Mouse (Mus musculus) hindbrain, embryonic 11.5 days (tissue): ENCODE measurements around the gene Phb. TPM values are rescaled to one million over a fixed set of nuclear protein-coding genes. Genes with fewer than 3 reads are reported as not detected.
"Not testable (repeated sequence)": the region's sequence is repeated elsewhere in the genome, so short reads cannot be mapped to it uniquely, and the experiment has no call there.

Experiments used
- ATAC-seq: fragments of 200-750 bp; cut with Nextera tagmentation; 2 replicates; pipeline ENCODE4 v1.8.0; 2017; ENCODE audit warnings: mild to moderate bottlenecking, moderate TSS enrichment, moderate library complexity; ENCODE audit not compliant: low FRiP score
- DNase-seq: peaks from one replicate; pipeline ENCODE4 v3.0.0-alpha.2; 2015; ENCODE audit warnings: low spot score
- H3K27ac ChIP-seq: fragments of 300-500 bp; sonication (generic); 2 replicates; pipeline ENCODE4 v1.5.1; 2014; ENCODE audit warnings: mild to moderate bottlenecking, low read depth, low read length
- H3K27me3 ChIP-seq: fragments of 300-500 bp; sonication (generic); 2 replicates; pipeline ENCODE4 v1.6.1; 2014; ENCODE audit warnings: mild to moderate bottlenecking, low read length, moderate library complexity, mixed read lengths; ENCODE audit not compliant: control insufficient read depth, insufficient read depth
- H3K36me3 ChIP-seq: fragments of 300-500 bp; sonication (generic); 2 replicates; pipeline ENCODE4 v1.6.1; 2014; ENCODE audit warnings: mild to moderate bottlenecking, low read length, moderate library complexity, mixed read lengths; ENCODE audit not compliant: control insufficient read depth, insufficient read depth
- H3K4me1 ChIP-seq: fragments of 300-500 bp; sonication (generic); replicated peaks from 2 replicates; pipeline ENCODE4 v1.6.1; 2014; ENCODE audit warnings: low read length, mixed read lengths; ENCODE audit not compliant: control insufficient read depth, insufficient read depth
- H3K4me2 ChIP-seq: fragments of 300-500 bp; sonication (generic); replicated peaks from 2 replicates; pipeline ENCODE4 v1.6.1; 2014; ENCODE audit warnings: mild to moderate bottlenecking, low read depth, low read length
- H3K4me3 ChIP-seq: fragments of 300-500 bp; sonication (generic); 2 replicates; pipeline ENCODE4 v1.5.1; 2014; ENCODE audit warnings: low read depth, low read length
- H3K9ac ChIP-seq: fragments of 300-500 bp; sonication (generic); 2 replicates; pipeline ENCODE4 v1.6.1; 2014; ENCODE audit warnings: low read depth, low read length
- H3K9me3 ChIP-seq: fragments of 300-500 bp; sonication (generic); 2 replicates; pipeline ENCODE4 v1.6.1; 2016; ENCODE audit warnings: low read length; ENCODE audit not compliant: control insufficient read depth
- WGBS: fragments of 180-500 bp; shearing (Covaris S2); extraction: QIAGEN DNeasy Blood & Tissue Kit; methylation state at CpG from one replicate; pipeline ENCODE4 v1.1.7; 2014; 5-methylcytosine and 5-hydroxymethylcytosine counted together
- polyA plus RNA-seq: library from polyadenylated mRNA; unstranded; fragments of >200 nt; fragmentation: Nextera tagmentation; extraction: Ambion mirVana; gene quantifications from 2 replicates; pipeline ENCODE4 v1.2.1, GENCODE M21; 2014

Gene Phb
- polyA plus RNA-seq, 1 experiment from 2014 or later, result 176 TPM

DNA sequence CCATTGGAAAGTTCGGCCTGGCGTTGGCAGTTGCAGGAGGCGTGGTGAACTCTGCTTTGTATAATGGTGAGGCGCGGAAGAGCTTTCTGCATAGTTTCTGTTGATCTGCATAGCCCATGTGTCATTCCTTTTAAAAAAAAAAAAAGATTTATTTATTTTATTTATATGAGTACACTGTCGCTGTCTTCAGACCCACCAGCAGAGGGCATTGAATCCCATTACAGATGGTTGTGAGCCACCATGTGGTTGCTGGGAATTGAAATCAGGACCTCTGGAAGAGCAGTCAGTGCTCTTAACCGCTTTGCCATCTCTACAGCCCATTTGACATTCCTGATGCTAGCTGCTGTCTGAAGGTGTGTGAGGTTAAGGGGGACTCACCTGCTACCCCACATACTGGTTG, 1.3 kb downstream of the Phb start:
- H3K4me1 ChIP-seq, H3K9me3 ChIP-seq, H3K36me3 ChIP-seq, ATAC-seq, H3K27ac ChIP-seq, H3K27me3 ChIP-seq, H3K9ac ChIP-seq, DNase-seq, H3K4me2 ChIP-seq, H3K4me3 ChIP-seq: not testable (repeated sequence)
- 92% methylated on average over 7 of the region's 7 CpGs for WGBS

DNA sequence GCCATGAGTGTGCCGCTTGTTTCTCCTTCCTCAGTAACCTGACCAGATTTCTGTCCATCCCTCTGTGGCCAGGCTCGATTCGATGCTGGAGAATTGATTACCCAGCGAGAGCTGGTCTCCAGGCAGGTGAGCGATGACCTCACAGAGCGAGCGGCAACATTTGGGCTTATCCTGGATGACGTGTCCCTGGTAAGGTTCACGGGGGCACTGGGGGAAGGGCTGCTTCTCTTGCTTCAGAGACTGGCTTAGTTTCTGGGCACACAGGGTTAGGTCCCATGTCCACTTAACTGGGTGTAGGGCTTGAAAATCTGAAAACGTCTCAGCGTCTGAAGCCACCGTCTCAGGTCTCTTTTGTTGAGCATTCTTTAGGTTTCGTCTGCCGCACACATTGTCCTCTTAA, 8.7 kb downstream of the Phb start:
- H3K9me3 ChIP-seq, result no peaks in the 10 kb centered on the region
- H3K36me3 ChIP-seq, result no peaks in the 10 kb centered on the region
- H3K4me2 ChIP-seq, result no peak overlapping the region
- DNase-seq (no peak), ATAC-seq (no peak)
- H3K4me3 ChIP-seq, result no peak overlapping the region
- H3K27me3 ChIP-seq, result no peaks in the 10 kb centered on the region
- no peaks in the 10 kb centered on the region; the same call in 1 of the 2 replicates for H3K4me1 ChIP-seq
- no peak overlapping the region for H3K9ac ChIP-seq
- WGBS, result 89% methylated on average over 14 of the region's 14 CpGs
- peak overlapping the region; percentile 58; the same call in 1 of the 2 replicates for H3K27ac ChIP-seq

GRCm38 (mm10) chr11:95676307-95676706, 9.6 kb downstream of the Phb start:
- H3K4me2 ChIP-seq, result no peak overlapping the region
- DNase-seq, result peak; percentile 91
- no peak overlapping the region for H3K4me3 ChIP-seq
- H3K27me3 ChIP-seq, result no peaks in the 10 kb centered on the region
- H3K9me3 ChIP-seq, result no peaks in the 10 kb centered on the region
- H3K27ac ChIP-seq, result no peak overlapping the region; the same call in 1 of the 2 replicates
- no peaks in the 10 kb centered on the region; the same call in 1 of the 2 replicates for H3K4me1 ChIP-seq
- 0 out of 2 replicates have a peak overlapping the region, but pooled peaks have one; percentile 15 for H3K9ac ChIP-seq
- no peaks in the 10 kb centered on the region for H3K36me3 ChIP-seq
- WGBS, result 26% methylated on average over 6 of the region's 6 CpGs
- peak; percentile 40; the same call in 1 of the 2 replicates for ATAC-seq

GRCm38 (mm10) chr11:95677925-95678701, 11.4 kb downstream of the Phb start:
- 86% methylated on average over 14 of the region's 14 CpGs for WGBS
- H3K27ac ChIP-seq, result no peak overlapping the region
- ATAC-seq (no peak), DNase-seq (no peak)
- no peaks in the 10 kb centered on the region; the same call in 1 of the 2 replicates for H3K4me1 ChIP-seq
- H3K36me3 ChIP-seq, result no peaks in the 10 kb centered on the region
- H3K27me3 ChIP-seq, result no peaks in the 10 kb centered on the region
- H3K4me2 ChIP-seq, result no peak overlapping the region
- H3K9me3 ChIP-seq, result no peaks in the 10 kb centered on the region
- no peak overlapping the region for H3K4me3 ChIP-seq
- H3K9ac ChIP-seq, result no peak overlapping the region

DNA sequence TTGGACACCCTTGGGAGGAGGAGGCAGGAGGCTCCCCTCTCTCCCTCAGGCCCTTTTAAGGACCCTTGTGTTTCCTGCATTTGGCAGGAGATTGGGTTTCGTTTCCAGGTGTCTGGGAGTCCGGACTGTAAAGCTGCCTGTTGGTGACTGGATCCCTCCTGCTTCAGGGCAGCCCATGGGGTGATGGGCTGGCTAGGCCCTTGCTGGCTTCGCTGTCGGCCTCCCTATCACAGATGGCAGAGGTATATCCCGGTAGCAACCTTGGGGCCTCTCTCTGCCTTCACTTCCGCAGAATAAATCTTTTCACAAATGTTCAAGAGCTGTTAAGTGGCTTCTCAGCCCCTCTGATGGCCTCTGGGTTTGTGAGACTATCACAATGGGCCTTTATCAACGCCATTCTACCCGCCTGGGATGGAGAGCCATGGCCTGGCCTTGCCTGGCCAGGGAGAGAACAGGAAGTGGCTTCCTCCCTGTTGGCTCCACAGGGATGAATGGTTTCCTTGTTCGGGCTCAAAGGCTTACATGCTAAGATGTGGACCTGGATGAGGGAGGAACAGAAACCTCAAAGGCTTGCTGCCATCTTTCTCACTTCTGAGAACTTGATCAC, 15.3 kb downstream of the Phb start:
- Histone ChIP-seq H3K27me3 (no peaks in the 10 kb centered on the region), H3K4me3 (no peak overlapping the region), H3K4me1 (no peaks in the 10 kb centered on the region), H3K36me3 (no peaks in the 10 kb centered on the region), H3K4me2 (no peak overlapping the region), H3K9me3 (no peaks in the 10 kb centered on the region), H3K27ac (peak overlapping the region; percentile 24; the same call in 1 of the 2 replicates), H3K9ac (no peak overlapping the region)
- no peak for DNase-seq
- no peak for ATAC-seq
- 68% methylated on average over 9 of the region's 9 CpGs for WGBS

GRCm38 (mm10) chr11:95682946-95683345, 16.2 kb downstream of the Phb start:
- Histone ChIP-seq H3K9ac (no peak overlapping the region), H3K36me3 (no peaks in the 10 kb centered on the region), H3K4me1 (no peaks in the 10 kb centered on the region), H3K4me2 (no peak overlapping the region), H3K27me3 (no peaks in the 10 kb centered on the region), H3K9me3 (no peaks in the 10 kb centered on the region), H3K27ac (no peak overlapping the region), H3K4me3 (no peak overlapping the region)
- ATAC-seq (no peak), DNase-seq (no peak)
- WGBS, result 87% methylated on average over 3 of the region's 3 CpGs

DNA sequence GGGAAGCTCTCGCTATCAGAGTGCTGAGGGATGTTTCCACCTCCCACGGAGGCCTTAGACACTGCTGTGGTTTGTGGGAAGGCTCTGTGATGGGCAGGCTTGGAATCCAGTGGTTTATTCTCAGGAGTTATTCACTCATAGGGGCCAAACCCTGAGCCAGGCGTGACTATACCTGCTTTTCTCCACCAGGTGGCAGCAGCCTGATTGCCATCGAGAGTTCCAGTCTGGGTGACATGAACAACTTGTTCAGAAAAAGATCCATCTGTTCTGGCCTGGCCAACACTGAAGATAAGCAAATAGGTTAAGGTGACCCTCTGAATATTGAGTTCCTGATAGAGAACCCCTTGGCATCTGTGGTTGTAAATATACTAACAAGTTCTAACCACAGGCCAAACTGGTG, 19.3 kb downstream of the Phb start:
- H3K27ac ChIP-seq, result no peak overlapping the region
- H3K36me3 ChIP-seq, result no peaks in the 10 kb centered on the region
- no peaks in the 10 kb centered on the region for H3K9me3 ChIP-seq
- H3K9ac ChIP-seq, result no peak overlapping the region
- WGBS, result 9% methylated on average over 4 of the region's 4 CpGs
- no peaks in the 10 kb centered on the region for H3K27me3 ChIP-seq
- no peak overlapping the region for H3K4me2 ChIP-seq
- peak; percentile 88 for DNase-seq
- ATAC-seq, result no peak
- H3K4me1 ChIP-seq, result no peaks in the 10 kb centered on the region
- no peak overlapping the region for H3K4me3 ChIP-seq

- Histone ChIP-seq H3K36me3 (no peaks in the 10 kb centered on the region), H3K9ac (no peak overlapping the region), H3K9me3 (no peaks in the 10 kb centered on the region), H3K4me3 (no peak overlapping the region), H3K27me3 (no peaks in the 10 kb centered on the region), H3K4me1 (no peaks in the 10 kb centered on the region), H3K27ac (no peak overlapping the region), H3K4me2 (no peak overlapping the region)
- 48% methylated on average over 11 of the region's 11 CpGs for WGBS
- ATAC-seq (no peak), DNase-seq (no peak)
Measured at GRCm38 (mm10) chr11:95687084-95687656, 20.4 kb downstream of the Phb start.
